Mouse (Mus musculus): ENCODE measurements around the gene Cdh13.

DNA sequence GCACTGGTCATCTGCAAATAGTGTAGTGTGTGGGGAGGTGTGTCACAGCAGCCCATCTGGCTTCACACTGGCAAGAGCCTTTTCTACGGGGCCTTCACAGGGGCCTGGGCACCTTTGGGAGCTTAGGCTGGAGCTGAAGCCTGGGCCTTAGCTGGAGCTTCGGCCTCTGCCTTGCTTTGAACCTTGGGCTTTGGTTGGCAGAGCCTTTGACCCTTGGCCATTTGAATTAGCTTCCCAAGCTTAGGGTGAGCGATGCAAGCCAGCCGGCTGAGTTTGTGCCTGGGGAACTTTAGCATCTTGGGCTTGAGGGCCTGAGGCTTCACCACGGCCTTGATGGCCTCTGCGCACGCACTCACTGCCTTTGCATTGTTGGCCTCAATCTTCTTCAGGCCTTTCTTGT, 98.1 kb downstream of the Cdh13 start:
- TF ChIP-seq CTCF (IDR thresholded peaks at IDR 0.05; ENCODE audit: low read depth) (no peak), EP300 (IDR thresholded peaks at IDR 0.05; ENCODE audit: low read depth) (no peak)

Data from liver, postnatal 0 days (tissue).